In the genomic region with DNA sequence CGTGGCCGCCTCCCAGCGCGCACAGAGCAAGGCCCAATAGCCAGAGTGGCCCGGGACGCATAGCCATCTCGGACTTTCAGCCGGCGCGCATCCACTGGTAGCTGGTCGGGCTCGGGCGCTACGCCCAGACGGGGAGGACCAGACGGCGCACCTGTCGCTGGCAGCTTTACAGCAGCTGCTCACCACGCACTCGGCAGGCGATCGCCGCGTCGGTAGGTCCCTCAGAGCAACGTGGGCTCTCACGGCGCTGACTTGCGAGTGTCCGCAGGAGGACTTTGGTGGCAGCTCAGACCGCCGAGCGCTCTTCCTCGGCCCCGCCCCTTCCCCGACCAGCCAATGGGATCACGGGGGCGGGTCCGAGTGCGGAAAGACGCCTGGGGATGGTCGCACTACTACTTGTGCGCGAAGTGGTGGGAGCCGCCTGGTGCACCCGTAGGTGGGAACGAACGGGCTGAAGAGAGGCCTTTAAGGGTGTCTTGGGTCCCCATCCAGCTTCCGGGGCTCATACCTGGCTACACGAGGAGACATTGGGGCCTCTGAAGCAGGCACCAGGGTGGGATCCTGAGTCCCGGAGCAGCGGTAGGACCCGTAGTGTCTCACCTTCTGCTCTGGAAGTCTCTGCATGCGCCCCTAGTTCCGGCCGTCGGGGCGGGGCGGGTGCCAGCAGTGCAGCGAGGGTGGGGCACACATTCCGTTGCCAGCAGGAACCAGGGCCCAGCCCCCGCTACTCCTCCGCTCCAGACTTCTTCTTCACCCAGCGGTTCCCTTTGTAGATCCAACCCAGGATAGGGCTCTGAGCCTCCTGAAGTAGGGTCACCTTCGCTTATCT, we compare ENCODE assay signal across 9 mouse cellular contexts. TPM values are rescaled to one million over a fixed set of nuclear protein-coding genes. Genes with fewer than 3 reads are reported as not detected.
A peak's percentile ranks its signal among the peaks of the same experiment; 100 is the strongest.
DNase-seq lines count a peak whose midpoint lies in the region; ATAC-seq and TF ChIP-seq lines count a peak whose summit lies in the region.
"Had no signal": no experiment of that assay in that cellular context is flagged by ENCODE, and none has a peak within 500 bp of the region (broad histone marks: within the 10 kb centered on the region; RNA-seq: fewer than 3 reads in every experiment).

A gene (minus strand): TSS at position 611 of the 829 bp plus-strand sequence.

- no peak for TF ChIP-seq CTCF in E14TG2a.4 (conservative IDR thresholded peaks at IDR 0.05; ENCODE audit: low read length)

- H3K27me3 ChIP-seq in E14TG2a.4 (ENCODE audit: insufficient read depth, low read length) = peaks cover 28% of the 10 kb centered on the region

- no peaks in the 10 kb centered on the region for H3K9me3 ChIP-seq in E14TG2a.4 (ENCODE audit: low read length)

- intact Hi-C loops in heart, postnatal 10 days (cut with DNase I) = loop anchor here (5.0 kb wide), 1 partner anchor 36 kb away; no protein-coding TSS in a partner anchor

- peaks cover 32% of the 10 kb centered on the region for H3K4me1 ChIP-seq in E14TG2a.4 (replicated peaks; ENCODE audit: low read depth, low read length)

- H3K4me3 ChIP-seq in E14TG2a.4 (replicated peaks; ENCODE audit: low read length) = peak within 1 kb of the TSS; percentile 94

- H3K36me3 ChIP-seq in E14TG2a.4 (ENCODE audit: insufficient read depth, low read length) = no peaks in the 10 kb centered on the region

- ATAC-seq in erythroid progenitor cell, adult 5-6 weeks (replicated peaks; ENCODE audit: low FRiP score, poor library complexity, severe bottlenecking) = 0 out of 2 replicates have a peak, but pooled peaks have one; percentile 41
- peak; percentile 88 for ATAC-seq in megakaryocyte, adult 5-6 weeks (ENCODE audit: poor library complexity, severe bottlenecking)

- DNase-seq in adrenal gland, adult 8-10 months = peak; percentile 49
- peak; percentile 63 to 70 for DNase-seq in heart, postnatal 10 days
- DNase-seq in kidney, postnatal 36 days = peak; percentile 62 to 86
- DNase-seq in retina, postnatal 7 days (ENCODE audit: low read depth, low spot score) = peak; percentile 60
- peak; percentile 85 for DNase-seq in yolk sac, embryonic 10.5 days (ENCODE audit: low spot score)

RNA-seq across cellular contexts. Expression of the gene that starts here (rescaled TPM):
- under 1 TPM in 2 of 4 experiments, not detected in 2; 0.15 to 0.17 TPM for total RNA-seq in adrenal gland, adult 8-10 months (2022)
- not detected in 2 replicates for total RNA-seq in erythroid progenitor cell, adult 5-6 weeks (2015; ENCODE audit: low replicate concordance)
- total RNA-seq in erythroid progenitor cell, adult 5-6 weeks (2017; ENCODE audit: low replicate concordance) = not detected in 2 replicates
- total RNA-seq in heart, postnatal 10 days (2021) = under 1 TPM in 1 of 2 experiments, not detected in 1; 0.17 TPM
- not detected in 2 replicates for total RNA-seq in megakaryocyte, adult 5-6 weeks (2015)
- not detected in 2 replicates for total RNA-seq in megakaryocyte, adult 5-6 weeks (2017)
- total RNA-seq: layer of hippocampus, postnatal 14 days had no signal

Comparison
In these comparisons a context has a peak if more than half of its experiments do, and no peak if none do; other contexts are left out.
1. Peak in every context shown above with its lines: DNase-seq, ATAC-seq and H3K4me3 ChIP-seq.
2. Peak in DNase-seq in adrenal gland, adult 8-10 months; RNA of the gene not detected or under 1 TPM.
3. Peak in ATAC-seq in erythroid progenitor cell, adult 5-6 weeks; RNA of the gene not detected or under 1 TPM.
4. Peak in DNase-seq in heart, postnatal 10 days; RNA of the gene not detected or under 1 TPM.
5. Peak in ATAC-seq in megakaryocyte, adult 5-6 weeks; RNA of the gene not detected or under 1 TPM.